Mouse (Mus musculus): Measurements from ENCODE around the gene Stam. TPM values are rescaled to one million over a fixed set of nuclear protein-coding genes. Genes with fewer than 3 reads are reported as not detected.
"Not testable (repeated sequence)": the region's sequence is repeated elsewhere in the genome, so short reads cannot be mapped to it uniquely, and the experiment has no call there.

Gene Stam
- polyA plus RNA-seq, 1 experiment, result 71.3 TPM

DNA sequence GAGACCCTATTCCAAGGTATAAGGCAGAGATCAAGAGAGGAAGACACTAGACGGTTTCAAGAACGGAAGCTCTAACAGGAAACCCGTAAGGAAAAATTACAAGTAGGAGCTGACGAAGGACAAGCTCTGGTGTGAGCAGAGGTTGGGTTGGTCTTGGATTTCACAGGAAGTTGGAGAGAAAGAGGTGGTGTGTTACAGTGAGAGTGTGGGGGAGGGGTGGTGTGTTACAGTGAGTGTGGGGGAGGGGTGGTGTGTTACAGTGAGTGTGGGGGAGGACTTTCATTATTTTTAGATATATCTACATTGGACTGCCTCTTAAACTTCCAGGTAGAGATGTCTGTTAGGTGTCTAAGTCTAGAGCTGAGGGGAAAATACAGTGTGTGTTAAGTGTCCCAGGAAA, 116.8 kb downstream of the Stam start:
- H3K9me3 ChIP-seq (replicated peaks; ENCODE audit: control insufficient read depth, insufficient read depth, low read length, poor library complexity, severe bottlenecking), result no peaks in the 10 kb centered on the region
- no peak overlapping the region for H3K9ac ChIP-seq (ENCODE audit: low read depth, poor library complexity, severe bottlenecking)
- H3K27me3 ChIP-seq (ENCODE audit: control insufficient read depth, insufficient read depth, low read length, poor library complexity, severe bottlenecking), result no peaks in the 10 kb centered on the region; the same call in 1 of the 2 replicates
- H3K4me1 ChIP-seq (ENCODE audit: control insufficient read depth, insufficient read depth, low read length), result no peaks in the 10 kb centered on the region
- H3K4me3 ChIP-seq (ENCODE audit: low read depth, low read length), result no peak overlapping the region
- H3K36me3 ChIP-seq (ENCODE audit: control insufficient read depth, insufficient read depth, low read length, poor library complexity, severe bottlenecking), result no peaks in the 10 kb centered on the region
- TF ChIP-seq CTCF (IDR thresholded peaks at IDR 0.05; ENCODE audit: low read depth, low read length) (no peak), POLR2A (IDR thresholded peaks at IDR 0.05; ENCODE audit: insufficient read depth, low read length) (no peak), EP300 (IDR thresholded peaks at IDR 0.05; ENCODE audit: insufficient read depth, low read depth, low read length) (no peak)
- no peak overlapping the region for H3K27ac ChIP-seq (ENCODE audit: insufficient read depth, low read length)

DNA sequence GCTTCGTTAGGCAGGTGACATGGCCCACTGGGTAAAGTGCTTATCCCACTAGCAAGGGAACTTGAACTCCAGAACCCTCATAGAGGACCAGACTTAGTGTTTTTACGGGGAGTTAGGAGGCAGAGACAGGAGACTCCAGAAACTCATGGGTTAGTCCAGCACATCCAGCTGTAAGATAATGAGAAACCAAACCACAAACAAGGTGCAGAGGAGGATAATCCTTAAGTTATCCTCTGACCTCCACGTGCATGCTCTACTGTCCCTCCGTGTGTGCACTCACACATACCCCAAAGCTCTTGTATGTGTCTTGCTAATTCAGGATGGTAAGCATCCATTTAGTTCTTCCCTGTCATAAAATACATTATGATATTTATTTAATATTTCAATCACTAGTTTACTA, 117.7 kb downstream of the Stam start:
- Histone ChIP-seq H3K9ac (ENCODE audit: low read depth, poor library complexity, severe bottlenecking) (no peak overlapping the region), H3K4me3 (ENCODE audit: low read depth, low read length) (no peak overlapping the region), H3K27ac (ENCODE audit: insufficient read depth, low read length) (no peak overlapping the region), H3K36me3 (ENCODE audit: control insufficient read depth, insufficient read depth, low read length, poor library complexity, severe bottlenecking) (no peaks in the 10 kb centered on the region), H3K27me3 (ENCODE audit: control insufficient read depth, insufficient read depth, low read length, poor library complexity, severe bottlenecking) (no peaks in the 10 kb centered on the region; the same call in 1 of the 2 replicates), H3K4me1 (ENCODE audit: control insufficient read depth, insufficient read depth, low read length) (no peaks in the 10 kb centered on the region), H3K9me3 (replicated peaks; ENCODE audit: control insufficient read depth, insufficient read depth, low read length, poor library complexity, severe bottlenecking) (no peaks in the 10 kb centered on the region)
- TF ChIP-seq POLR2A (IDR thresholded peaks at IDR 0.05; ENCODE audit: insufficient read depth, low read length), result no peak
- TF ChIP-seq EP300 (IDR thresholded peaks at IDR 0.05; ENCODE audit: insufficient read depth, low read depth, low read length), result no peak
- no peak for TF ChIP-seq CTCF (IDR thresholded peaks at IDR 0.05; ENCODE audit: low read depth, low read length)

DNA sequence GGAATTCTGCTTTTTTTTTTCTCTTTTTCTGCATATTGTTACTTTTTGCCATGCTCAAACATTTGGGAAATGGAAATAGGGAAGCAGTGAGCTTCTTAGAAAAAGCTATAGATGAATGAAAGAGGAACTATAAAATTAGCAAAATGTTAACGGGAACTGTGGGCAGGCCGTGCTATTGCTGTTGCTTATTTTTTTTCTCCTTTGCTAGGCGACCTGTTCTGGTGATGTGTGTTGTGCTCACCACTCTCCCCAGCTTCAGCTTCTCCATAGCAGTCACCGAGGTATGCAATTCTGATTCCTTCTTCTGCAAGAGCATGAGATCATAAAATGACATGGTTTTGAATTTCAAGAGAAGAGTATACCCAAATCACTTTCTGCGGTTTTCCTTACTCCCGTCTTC, 118.1 kb downstream of the Stam start:
- Histone ChIP-seq H3K9me3 (replicated peaks; ENCODE audit: control insufficient read depth, insufficient read depth, low read length, poor library complexity, severe bottlenecking) (no peaks in the 10 kb centered on the region), H3K9ac (ENCODE audit: low read depth, poor library complexity, severe bottlenecking) (no peak overlapping the region), H3K4me1 (ENCODE audit: control insufficient read depth, insufficient read depth, low read length) (no peaks in the 10 kb centered on the region), H3K27me3 (ENCODE audit: control insufficient read depth, insufficient read depth, low read length, poor library complexity, severe bottlenecking) (no peaks in the 10 kb centered on the region; the same call in 1 of the 2 replicates), H3K36me3 (ENCODE audit: control insufficient read depth, insufficient read depth, low read length, poor library complexity, severe bottlenecking) (no peaks in the 10 kb centered on the region), H3K4me3 (ENCODE audit: low read depth, low read length) (no peak overlapping the region), H3K27ac (ENCODE audit: insufficient read depth, low read length) (no peak overlapping the region)
- TF ChIP-seq EP300 (IDR thresholded peaks at IDR 0.05; ENCODE audit: insufficient read depth, low read depth, low read length) (no peak), POLR2A (IDR thresholded peaks at IDR 0.05; ENCODE audit: insufficient read depth, low read length) (no peak), CTCF (IDR thresholded peaks at IDR 0.05; ENCODE audit: low read depth, low read length) (no peak)

DNA sequence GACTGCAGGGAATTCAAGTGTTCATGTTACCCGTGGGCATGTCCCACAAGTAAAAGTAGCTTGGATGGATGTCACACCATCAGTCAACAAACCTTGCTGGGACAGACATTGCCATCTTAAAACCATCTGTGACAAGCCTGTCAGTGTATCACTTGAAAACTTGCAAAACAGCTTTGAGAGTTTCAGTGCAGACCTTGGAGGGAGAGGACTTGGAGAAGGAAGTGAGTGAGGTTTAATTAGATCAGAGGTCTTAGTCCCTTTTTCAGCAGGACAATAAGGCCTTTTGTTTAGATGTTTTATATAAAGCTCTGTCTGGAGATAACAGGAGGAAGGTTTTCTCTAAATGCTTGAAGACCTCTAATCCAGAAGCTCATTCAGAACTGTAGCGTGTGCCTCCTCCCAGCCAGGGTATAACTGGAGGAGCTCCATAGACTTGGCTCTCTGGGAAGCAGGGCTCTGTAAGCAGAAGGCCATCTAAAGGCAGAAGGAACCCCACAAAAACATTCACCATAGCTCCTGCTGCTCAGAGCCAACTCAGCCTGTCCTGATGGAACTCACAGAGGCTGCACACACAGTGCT, 124.5 kb downstream of the Stam start:
- not testable (repeated sequence) for H3K9me3 ChIP-seq (replicated peaks; ENCODE audit: control insufficient read depth, insufficient read depth, low read length, poor library complexity, severe bottlenecking)

More for the DNA sequence above, 124.5 kb downstream of the Stam start:
- not testable (repeated sequence) for H3K9ac ChIP-seq (ENCODE audit: low read depth, poor library complexity, severe bottlenecking); H3K27me3 ChIP-seq (ENCODE audit: control insufficient read depth, insufficient read depth, low read length, poor library complexity, severe bottlenecking); H3K27ac ChIP-seq (ENCODE audit: insufficient read depth, low read length); H3K4me1 ChIP-seq (ENCODE audit: control insufficient read depth, insufficient read depth, low read length); H3K4me3 ChIP-seq (ENCODE audit: low read depth, low read length); H3K36me3 ChIP-seq (ENCODE audit: control insufficient read depth, insufficient read depth, low read length, poor library complexity, severe bottlenecking)

Other genes starting within 250 kb of the Stam start
- 11.2 TPM in 2 replicates for gene Hacd1, start 18.0 kb upstream of the Stam start, polyA plus RNA-seq (2011; ENCODE audit: insufficient read depth, insufficient read length, low read depth, missing spikeins)
- not detected in 2 replicates for gene Tmem236, start 100.4 kb downstream of the Stam start, polyA plus RNA-seq (2011; ENCODE audit: insufficient read depth, insufficient read length, low read depth, missing spikeins)
- 0.12 and 0.19 TPM in 2 replicates for gene Mrc1, start 155.3 kb downstream of the Stam start, polyA plus RNA-seq (2011; ENCODE audit: insufficient read depth, insufficient read length, low read depth, missing spikeins)

All from ES-Bruce4 (cell line).